Mouse (Mus musculus) ES-E14 (cell line): ENCODE results near the gene Gtf2ird2. TPM values are rescaled to one million over a fixed set of nuclear protein-coding genes. Genes with fewer than 3 reads are reported as not detected.

Source experiments
- DNase-seq: peaks from one replicate; pipeline ENCODE4 v3.0.0-alpha.2; 2013; ENCODE audit warnings: low read depth, low spot score
- H3K27ac ChIP-seq: 2 replicates; pipeline ENCODE4 v1.5.1; 2012; ENCODE audit warnings: low read depth, mild to moderate bottlenecking, low read length, moderate library complexity, mixed read lengths; ENCODE audit not compliant: poor library complexity, insufficient read depth, severe bottlenecking
- H3K36me3 ChIP-seq: 2 replicates; pipeline ENCODE4 v1.6.1; 2012; ENCODE audit warnings: mild to moderate bottlenecking, low read length, moderate library complexity, mixed read lengths; ENCODE audit not compliant: control insufficient read depth, poor library complexity, insufficient read depth, severe bottlenecking
- H3K4me1 ChIP-seq, 2 experiments: fragments of 150-350 bp in 1 of 2; sonication (generic) in 1 of 2; 2 replicates each; pipeline ENCODE4 v1.6.1; 2012; ENCODE audit warnings: low read length in 2 of 2, mild to moderate bottlenecking in 1 of 2, mixed read lengths in 1 of 2; ENCODE audit not compliant: control insufficient read depth in 2 of 2, insufficient read depth in 2 of 2, poor library complexity in 1 of 2
- H3K4me3 ChIP-seq, 2 experiments: fragments of 150-350 bp in 1 of 2; sonication (generic) in 1 of 2; 2 replicates each; pipeline ENCODE4 v1.5.1; 2012; ENCODE audit warnings: low read length in 2 of 2, low read depth in 1 of 2, mild to moderate bottlenecking in 1 of 2, mixed read lengths in 1 of 2; ENCODE audit not compliant: insufficient read depth in 1 of 2, poor library complexity in 1 of 2, severe bottlenecking in 1 of 2
- H3K9ac ChIP-seq: 2 replicates; pipeline ENCODE4 v1.6.1; 2012; ENCODE audit warnings: low read depth, mild to moderate bottlenecking, low read length, mixed read lengths; ENCODE audit not compliant: poor library complexity, insufficient read depth, severe bottlenecking
- H3K9me3 ChIP-seq: fragments of 150-350 bp; sonication (generic); 2 replicates; pipeline ENCODE4 v1.6.1; 2012; ENCODE audit warnings: low read depth, mild to moderate bottlenecking, low read length; ENCODE audit not compliant: control insufficient read depth, insufficient read depth
- CHD2 ChIP-seq: IDR thresholded peaks from 2 replicates; pipeline ENCODE4 v1.6.1; 2014; ENCODE audit warnings: mild to moderate bottlenecking, low read depth, low read length, inconsistent platforms
- HCFC1 ChIP-seq: IDR thresholded peaks from 2 replicates; pipeline ENCODE4 v1.6.1; 2012; ENCODE audit warnings: low read length, inconsistent platforms, borderline replicate concordance; ENCODE audit not compliant: insufficient read depth
- MAFK ChIP-seq: IDR thresholded peaks from 2 replicates; pipeline ENCODE4 v1.6.1; 2014; ENCODE audit warnings: mild to moderate bottlenecking, low read depth, low read length, inconsistent platforms; ENCODE audit not compliant: insufficient read depth
- ZC3H11A ChIP-seq: IDR thresholded peaks from 2 replicates; pipeline ENCODE4 v1.6.1; 2012; ENCODE audit warnings: low read depth, mild to moderate bottlenecking, inconsistent platforms, low read length, borderline replicate concordance
- ZNF384 ChIP-seq: IDR thresholded peaks from 2 replicates; pipeline ENCODE4 v1.6.1; 2012; ENCODE audit warnings: low read depth, low read length, inconsistent platforms
- in situ Hi-C, 2 experiments: fragments of 600-800 bp; cut with MboI; formaldehyde crosslinking; loops; one replicate each; pipeline ENCODE4 v1.15.1; 2025; ENCODE audit warnings: low sequenced_read_pairs in 2 of 2, inconsistent platforms in 1 of 2; ENCODE audit not compliant: unreplicated experiment in 2 of 2
- total RNA-seq: library from RNA; depleted of rRNA; stranded (reverse); fragments of 300-350 nt; gene quantifications from 2 replicates; pipeline ENCODE4 v1.2.3, GENCODE M21; 2012

The Gtf2ird2 gene
- total RNA-seq, 1 experiment: 2.3 TPM

DNA sequence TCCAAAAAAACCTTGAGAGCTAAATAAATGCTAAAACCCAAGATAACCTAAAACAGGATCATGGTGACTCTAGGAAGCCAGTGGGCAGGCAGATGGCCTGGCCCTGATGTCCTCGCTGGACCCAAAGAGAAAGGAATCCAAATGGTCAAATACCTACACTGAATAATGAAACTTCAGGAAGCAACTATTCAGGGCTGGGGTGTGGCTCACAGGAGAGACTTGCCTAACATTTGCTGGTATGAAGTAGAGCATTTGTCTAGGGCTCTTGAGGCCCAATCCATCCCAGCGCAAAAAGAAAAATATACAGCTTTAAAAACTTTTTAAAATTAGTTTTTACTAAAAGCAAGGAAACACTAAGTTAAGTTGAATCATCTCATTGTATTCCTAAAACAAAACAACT lies 75.1 kb downstream of the Gtf2ird2 start:
- no peak overlapping the region for H3K4me3 ChIP-seq
- H3K9ac ChIP-seq: no peak overlapping the region
- H3K36me3 ChIP-seq: peaks cover 72% of the 10 kb centered on the region
- H3K27ac ChIP-seq: no peak overlapping the region
- TF ChIP-seq MAFK: no peak
- TF ChIP-seq HCFC1: no peak
- TF ChIP-seq ZC3H11A: no peak
- TF ChIP-seq CHD2: no peak
- TF ChIP-seq ZNF384: no peak
- in situ Hi-C loops: no loop called here
- no peaks in the 10 kb centered on the region for H3K9me3 ChIP-seq
- no peak for DNase-seq
- H3K4me1 ChIP-seq: no peaks in the 10 kb centered on the region; a peak in 2 of 4 replicates

- no peaks in the 10 kb centered on the region; a peak in 2 of 4 replicates for H3K4me1 ChIP-seq
- H3K4me3 ChIP-seq: no peak overlapping the region
- in situ Hi-C loops: no loop called here
- no peaks in the 10 kb centered on the region for H3K9me3 ChIP-seq
- H3K9ac ChIP-seq: no peak overlapping the region
- H3K27ac ChIP-seq: no peak overlapping the region; the same call in 1 of the 2 replicates
- no peak for TF ChIP-seq HCFC1
- no peak for TF ChIP-seq ZC3H11A
- TF ChIP-seq MAFK: no peak
- no peak for TF ChIP-seq ZNF384
- no peak for TF ChIP-seq CHD2
- peaks cover 73% of the 10 kb centered on the region for H3K36me3 ChIP-seq
- peak; percentile 17 for DNase-seq
Measured at GRCm38 (mm10) chr5:134260001-134260636, 76.3 kb downstream of the Gtf2ird2 start.

DNA sequence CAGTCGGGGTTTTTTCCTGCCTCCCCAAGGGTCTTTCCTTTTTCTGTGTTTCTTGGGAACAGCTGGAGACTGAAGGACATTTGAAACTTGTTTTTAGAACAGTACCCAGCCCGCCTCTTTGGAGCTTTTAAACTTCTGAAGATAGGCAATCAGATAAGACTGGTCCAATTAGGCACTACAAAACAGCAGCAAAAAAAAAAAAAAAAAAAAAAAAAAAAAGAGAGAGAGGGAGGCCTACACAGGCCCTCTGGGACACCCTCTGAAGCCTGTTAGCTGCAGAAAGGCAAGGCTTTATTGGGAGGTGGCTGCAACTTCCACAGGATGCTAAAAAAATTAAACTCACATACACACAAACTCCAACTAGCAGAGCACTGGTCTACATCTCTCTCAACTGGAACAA lies 82.1 kb downstream of the Gtf2ird2 start:
- DNase-seq: no peak
- Histone ChIP-seq H3K4me1 (peaks cover 0 to 10% of the 10 kb centered on the region in 2 experiments; a peak in 3 of 4 replicates), H3K4me3 (no peak overlapping the region), H3K9me3 (no peaks in the 10 kb centered on the region), H3K9ac (no peak overlapping the region), H3K27ac (no peak overlapping the region), H3K36me3 (peaks cover 57% of the 10 kb centered on the region)
- TF ChIP-seq CHD2: no peak
- TF ChIP-seq ZNF384: no peak
- no peak for TF ChIP-seq ZC3H11A
- no peak for TF ChIP-seq HCFC1
- TF ChIP-seq MAFK: no peak
- in situ Hi-C loops: no loop called here

DNA sequence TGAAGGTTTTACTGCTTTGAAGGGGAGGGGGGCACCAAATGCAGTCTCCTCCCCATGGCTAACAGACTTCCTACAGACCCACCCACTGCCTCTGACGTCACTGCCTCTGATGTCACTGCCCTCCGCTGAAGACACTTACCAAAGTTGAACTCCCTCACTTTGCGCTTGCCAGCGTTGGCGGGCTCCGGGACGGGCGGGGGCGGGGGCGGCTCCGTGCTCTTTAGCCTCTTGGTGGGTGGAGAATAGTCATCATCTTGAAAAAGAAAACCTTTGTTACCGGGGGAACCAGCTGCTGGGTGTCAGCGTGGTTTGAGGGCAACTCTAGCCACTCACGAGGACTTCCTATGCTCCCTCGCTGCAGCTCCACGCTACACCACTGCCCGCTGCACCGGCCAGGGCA lies 82.6 kb downstream of the Gtf2ird2 start:
- Histone ChIP-seq H3K27ac (no peak overlapping the region), H3K9ac (no peak overlapping the region), H3K36me3 (peaks cover 54% of the 10 kb centered on the region), H3K4me3 (no peak overlapping the region), H3K4me1 (peaks cover 0 to 10% of the 10 kb centered on the region in 2 experiments; a peak in 3 of 4 replicates), H3K9me3 (no peaks in the 10 kb centered on the region)
- TF ChIP-seq CHD2 (no peak), ZC3H11A (no peak), MAFK (no peak), ZNF384 (no peak), HCFC1 (no peak)
- in situ Hi-C loops: no loop called here
- DNase-seq: peak; percentile 54

- no peak for DNase-seq
- Histone ChIP-seq H3K4me3 (no peak overlapping the region), H3K36me3 (peaks cover 52% of the 10 kb centered on the region), H3K9ac (no peak overlapping the region), H3K27ac (no peak overlapping the region), H3K9me3 (no peaks in the 10 kb centered on the region), H3K4me1 (peaks cover 0 to 10% of the 10 kb centered on the region in 2 experiments; a peak in 3 of 4 replicates)
- TF ChIP-seq CHD2 (no peak), HCFC1 (no peak), MAFK (no peak), ZC3H11A (no peak), ZNF384 (no peak)
- in situ Hi-C loops: no loop called here
Measured at GRCm38 (mm10) chr5:134268751-134269150, 84.9 kb downstream of the Gtf2ird2 start.
